Mouse (Mus musculus): ENCODE data around the gene Ttc7b. TPM values are rescaled to one million over a fixed set of nuclear protein-coding genes. Genes with fewer than 3 reads are reported as not detected.

The Ttc7b gene
- polyA plus RNA-seq, 1 experiment from 2014 or later = 7.4 TPM

- no peak overlapping the region for H3K4me3 ChIP-seq (replicated peaks; ENCODE audit: low read length)
- H3K4me2 ChIP-seq (ENCODE audit: low read length) = no peak overlapping the region
- H3K9me3 ChIP-seq (ENCODE audit: control insufficient read depth, low read length) = no peaks in the 10 kb centered on the region
- 97% methylated on average over 1 of the region's 1 CpGs for WGBS
- H3K36me3 ChIP-seq (ENCODE audit: control insufficient read depth, insufficient read depth) = no peaks in the 10 kb centered on the region
- no peak overlapping the region for H3K9ac ChIP-seq (replicated peaks; ENCODE audit: low read depth, low read length)
- ATAC-seq = no peak
- H3K27me3 ChIP-seq (replicated peaks; ENCODE audit: control insufficient read depth, insufficient read depth, low read length) = no peaks in the 10 kb centered on the region
- H3K4me1 ChIP-seq (replicated peaks; ENCODE audit: control insufficient read depth, insufficient read depth, low read length) = peaks cover 21% of the 10 kb centered on the region
- no peak overlapping the region for H3K27ac ChIP-seq (ENCODE audit: low read length)
Measured at GRCm38 (mm10) chr12:100516161-100516838, 4.3 kb downstream of the Ttc7b start.

GRCm38 (mm10) chr12:100515493-100515892, 5.1 kb downstream of the Ttc7b start:
- H3K27ac ChIP-seq (ENCODE audit: low read length) = no peak overlapping the region
- H3K4me3 ChIP-seq (replicated peaks; ENCODE audit: low read length) = no peak overlapping the region
- ATAC-seq = no peak
- H3K36me3 ChIP-seq (ENCODE audit: control insufficient read depth, insufficient read depth) = no peaks in the 10 kb centered on the region
- 95% methylated on average over 4 of the region's 4 CpGs for WGBS
- no peaks in the 10 kb centered on the region for H3K9me3 ChIP-seq (ENCODE audit: control insufficient read depth, low read length)
- H3K27me3 ChIP-seq (replicated peaks; ENCODE audit: control insufficient read depth, insufficient read depth, low read length) = no peaks in the 10 kb centered on the region
- H3K4me2 ChIP-seq (ENCODE audit: low read length) = no peak overlapping the region
- H3K9ac ChIP-seq (replicated peaks; ENCODE audit: low read depth, low read length) = no peak overlapping the region
- peaks cover 21% of the 10 kb centered on the region for H3K4me1 ChIP-seq (replicated peaks; ENCODE audit: control insufficient read depth, insufficient read depth, low read length)

- peaks cover 16% of the 10 kb centered on the region for H3K4me1 ChIP-seq (replicated peaks; ENCODE audit: control insufficient read depth, insufficient read depth, low read length)
- H3K4me2 ChIP-seq (ENCODE audit: low read length) = no peak overlapping the region
- H3K36me3 ChIP-seq (ENCODE audit: control insufficient read depth, insufficient read depth) = no peaks in the 10 kb centered on the region
- no peaks in the 10 kb centered on the region for H3K9me3 ChIP-seq (ENCODE audit: control insufficient read depth, low read length)
- no peak overlapping the region for H3K27ac ChIP-seq (ENCODE audit: low read length)
- no peak overlapping the region for H3K9ac ChIP-seq (replicated peaks; ENCODE audit: low read depth, low read length)
- no peak overlapping the region for H3K4me3 ChIP-seq (replicated peaks; ENCODE audit: low read length)
- WGBS = 92% methylated on average over 1 of the region's 1 CpGs
- no peak for ATAC-seq
- H3K27me3 ChIP-seq (replicated peaks; ENCODE audit: control insufficient read depth, insufficient read depth, low read length) = no peaks in the 10 kb centered on the region
Measured at GRCm38 (mm10) chr12:100514611-100515010, 6.0 kb downstream of the Ttc7b start.

- Histone ChIP-seq H3K27ac (ENCODE audit: low read length) (no peak overlapping the region), H3K4me2 (ENCODE audit: low read length) (no peak overlapping the region), H3K4me3 (replicated peaks; ENCODE audit: low read length) (no peak overlapping the region), H3K9ac (replicated peaks; ENCODE audit: low read depth, low read length) (no peak overlapping the region), H3K36me3 (ENCODE audit: control insufficient read depth, insufficient read depth) (no peaks in the 10 kb centered on the region), H3K9me3 (ENCODE audit: control insufficient read depth, low read length) (no peaks in the 10 kb centered on the region), H3K4me1 (replicated peaks; ENCODE audit: control insufficient read depth, insufficient read depth, low read length) (peaks cover 3% of the 10 kb centered on the region; the same call in 1 of the 2 replicates), H3K27me3 (replicated peaks; ENCODE audit: control insufficient read depth, insufficient read depth, low read length) (no peaks in the 10 kb centered on the region)
- WGBS = 91% methylated on average over 5 of the region's 5 CpGs
- ATAC-seq = no peak
Measured at GRCm38 (mm10) chr12:100513131-100513530, 7.5 kb downstream of the Ttc7b start.

- no peak overlapping the region for H3K4me3 ChIP-seq (replicated peaks; ENCODE audit: low read length)
- H3K4me2 ChIP-seq (ENCODE audit: low read length) = no peak overlapping the region
- no peak overlapping the region for H3K9ac ChIP-seq (replicated peaks; ENCODE audit: low read depth, low read length)
- no peaks in the 10 kb centered on the region for H3K9me3 ChIP-seq (ENCODE audit: control insufficient read depth, low read length)
- H3K36me3 ChIP-seq (ENCODE audit: control insufficient read depth, insufficient read depth) = no peaks in the 10 kb centered on the region
- WGBS = 87% methylated on average over 9 of the region's 9 CpGs
- no peak overlapping the region for H3K27ac ChIP-seq (ENCODE audit: low read length)
- no peak for ATAC-seq
- no peaks in the 10 kb centered on the region for H3K4me1 ChIP-seq (replicated peaks; ENCODE audit: control insufficient read depth, insufficient read depth, low read length)
- H3K27me3 ChIP-seq (replicated peaks; ENCODE audit: control insufficient read depth, insufficient read depth, low read length) = no peaks in the 10 kb centered on the region
Measured at GRCm38 (mm10) chr12:100512641-100513040, 8.0 kb downstream of the Ttc7b start.

GRCm38 (mm10) chr12:100509615-100510282, 10.9 kb downstream of the Ttc7b start:
- Histone ChIP-seq H3K27ac (ENCODE audit: low read length) (no peak overlapping the region), H3K4me2 (ENCODE audit: low read length) (no peak overlapping the region), H3K27me3 (replicated peaks; ENCODE audit: control insufficient read depth, insufficient read depth, low read length) (no peaks in the 10 kb centered on the region), H3K4me3 (replicated peaks; ENCODE audit: low read length) (no peak overlapping the region), H3K36me3 (ENCODE audit: control insufficient read depth, insufficient read depth) (no peaks in the 10 kb centered on the region), H3K4me1 (replicated peaks; ENCODE audit: control insufficient read depth, insufficient read depth, low read length) (no peaks in the 10 kb centered on the region), H3K9ac (replicated peaks; ENCODE audit: low read depth, low read length) (no peak overlapping the region), H3K9me3 (ENCODE audit: control insufficient read depth, low read length) (no peaks in the 10 kb centered on the region)
- ATAC-seq = no peak
- 88% methylated on average over 9 of the region's 9 CpGs for WGBS

GRCm38 (mm10) chr12:100508668-100509067, 12.0 kb downstream of the Ttc7b start:
- Histone ChIP-seq H3K4me1 (replicated peaks; ENCODE audit: control insufficient read depth, insufficient read depth, low read length) (no peaks in the 10 kb centered on the region), H3K9me3 (ENCODE audit: control insufficient read depth, low read length) (no peaks in the 10 kb centered on the region), H3K27me3 (replicated peaks; ENCODE audit: control insufficient read depth, insufficient read depth, low read length) (no peaks in the 10 kb centered on the region), H3K4me2 (ENCODE audit: low read length) (no peak overlapping the region), H3K36me3 (ENCODE audit: control insufficient read depth, insufficient read depth) (no peaks in the 10 kb centered on the region), H3K27ac (ENCODE audit: low read length) (no peak overlapping the region), H3K9ac (replicated peaks; ENCODE audit: low read depth, low read length) (no peak overlapping the region), H3K4me3 (replicated peaks; ENCODE audit: low read length) (no peak overlapping the region)
- ATAC-seq = no peak
- WGBS = 91% methylated on average over 5 of the region's 5 CpGs

GRCm38 (mm10) chr12:100505484-100505883, 15.1 kb downstream of the Ttc7b start:
- WGBS = 100% methylated on average over 1 of the region's 1 CpGs
- H3K4me2 ChIP-seq (ENCODE audit: low read length) = no peak overlapping the region
- no peak overlapping the region for H3K27ac ChIP-seq (ENCODE audit: low read length)
- H3K36me3 ChIP-seq (ENCODE audit: control insufficient read depth, insufficient read depth) = no peaks in the 10 kb centered on the region
- no peaks in the 10 kb centered on the region for H3K9me3 ChIP-seq (ENCODE audit: control insufficient read depth, low read length)
- H3K4me3 ChIP-seq (replicated peaks; ENCODE audit: low read length) = no peak overlapping the region
- ATAC-seq = no peak
- no peak overlapping the region for H3K9ac ChIP-seq (replicated peaks; ENCODE audit: low read depth, low read length)
- H3K4me1 ChIP-seq (replicated peaks; ENCODE audit: control insufficient read depth, insufficient read depth, low read length) = no peaks in the 10 kb centered on the region
- H3K27me3 ChIP-seq (replicated peaks; ENCODE audit: control insufficient read depth, insufficient read depth, low read length) = no peaks in the 10 kb centered on the region

GRCm38 (mm10) chr12:100504585-100504984, 16.0 kb downstream of the Ttc7b start:
- ATAC-seq = no peak

More at GRCm38 (mm10) chr12:100504585-100504984, 16.0 kb downstream of the Ttc7b start:
- Histone ChIP-seq H3K9ac (replicated peaks; ENCODE audit: low read depth, low read length) (no peak overlapping the region), H3K36me3 (ENCODE audit: control insufficient read depth, insufficient read depth) (peaks cover 3% of the 10 kb centered on the region; the same call in 1 of the 2 replicates), H3K4me1 (replicated peaks; ENCODE audit: control insufficient read depth, insufficient read depth, low read length) (no peaks in the 10 kb centered on the region), H3K4me2 (ENCODE audit: low read length) (no peak overlapping the region), H3K27ac (ENCODE audit: low read length) (no peak overlapping the region), H3K27me3 (replicated peaks; ENCODE audit: control insufficient read depth, insufficient read depth, low read length) (no peaks in the 10 kb centered on the region), H3K4me3 (replicated peaks; ENCODE audit: low read length) (no peak overlapping the region), H3K9me3 (ENCODE audit: control insufficient read depth, low read length) (no peaks in the 10 kb centered on the region)
- 92% methylated on average over 2 of the region's 2 CpGs for WGBS
